Mouse (Mus musculus): ENCODE results near the gene Jmjd7.

- TF ChIP-seq CTCF (IDR thresholded peaks at IDR 0.05; ENCODE audit: extremely low read depth, insufficient read depth, insufficient read length, insufficient replicate concordance) (no peak), POLR2A (IDR thresholded peaks at IDR 0.05; ENCODE audit: low read depth, low read length) (no peak)
Measured at GRCm38 (mm10) chr2:119992349-119992748, 34.9 kb upstream of the Jmjd7 start.

Measured in spleen, adult 2 months (tissue).